In the genomic region with DNA sequence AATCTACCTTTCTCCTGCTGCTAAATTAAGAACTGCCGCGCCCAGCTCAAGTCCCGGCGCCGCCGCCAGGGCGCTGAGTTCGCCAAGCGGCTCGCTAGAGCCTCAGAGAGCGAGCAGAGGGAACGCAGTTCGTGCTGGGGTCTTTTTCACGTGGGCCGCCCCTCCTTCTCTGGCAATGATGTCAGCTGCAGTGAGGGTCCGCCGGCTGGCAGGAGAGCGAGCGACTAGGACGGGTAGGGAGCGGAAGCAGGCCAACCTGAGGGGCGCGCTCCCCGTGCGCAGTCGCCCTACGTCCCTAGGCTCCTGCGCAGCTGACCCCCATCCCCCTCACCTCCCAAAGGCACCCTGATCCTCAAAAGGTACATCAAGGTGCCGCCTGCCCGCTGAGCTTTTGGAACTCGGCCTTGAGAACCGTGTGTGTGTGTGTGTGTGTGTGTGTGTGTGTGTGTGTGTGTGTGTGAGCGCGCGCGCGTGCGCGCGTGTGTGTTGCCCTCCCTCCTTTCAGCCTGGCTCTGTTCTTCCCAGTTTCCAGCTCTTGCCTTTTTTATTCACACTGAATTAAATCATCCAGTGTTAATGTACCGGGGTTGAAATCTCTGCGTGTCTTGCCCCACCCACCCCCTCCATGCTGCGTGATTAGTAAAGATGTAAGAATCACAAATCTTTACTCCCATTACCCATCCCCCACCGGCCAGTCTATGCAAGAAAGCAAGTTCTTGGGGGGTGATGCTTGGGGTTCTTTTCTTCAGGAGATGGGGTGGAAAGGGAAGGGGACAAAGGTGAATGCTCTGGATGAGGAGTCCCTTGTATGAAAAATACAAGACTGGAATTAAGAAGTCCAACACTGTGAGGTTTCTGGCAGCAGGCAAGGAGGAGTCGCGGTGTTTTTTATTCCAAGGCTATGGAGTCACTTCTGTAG, we compare ENCODE assay signal across 8 mouse cellular contexts. TPM values are rescaled to one million over a fixed set of nuclear protein-coding genes. Genes with fewer than 3 reads are reported as not detected.
DNase-seq lines count a peak whose midpoint lies in the region; ATAC-seq and TF ChIP-seq lines count a peak whose summit lies in the region.

No protein-coding gene starts in this region.

- H3K9ac ChIP-seq in heart, embryonic 16.5 days (ENCODE audit: low read length), result peak overlapping the region; percentile 70
- H3K9ac ChIP-seq in neural tube, embryonic 15.5 days (replicated peaks), result peak overlapping the region; percentile 45

- no peaks in the 10 kb centered on the region for H3K4me1 ChIP-seq in heart, embryonic 16.5 days (ENCODE audit: control insufficient read depth, insufficient read depth, low read length)
- peaks cover 7% of the 10 kb centered on the region; the same call in 1 of the 2 replicates for H3K4me1 ChIP-seq in limb, embryonic 10.5 days
- H3K4me1 ChIP-seq in neural tube, embryonic 15.5 days, result 0 out of 2 replicates have a peak, but pooled peaks cover 6% of the 10 kb centered on the region

- H3K4me3 ChIP-seq in layer of hippocampus, adult 2 months, result peak overlapping the region; percentile 61
- peak overlapping the region; percentile 65 for H3K4me3 ChIP-seq in heart, embryonic 16.5 days (ENCODE audit: low read length)
- H3K4me3 ChIP-seq in limb, embryonic 10.5 days, result peak overlapping the region; percentile 52
- peak overlapping the region; percentile 53 for H3K4me3 ChIP-seq in neural tube, embryonic 15.5 days (replicated peaks)

- H3K36me3 ChIP-seq in heart, embryonic 16.5 days (ENCODE audit: control insufficient read depth, insufficient read depth), result no peaks in the 10 kb centered on the region
- H3K36me3 ChIP-seq in limb, embryonic 10.5 days, result no peaks in the 10 kb centered on the region
- no peaks in the 10 kb centered on the region for H3K36me3 ChIP-seq in neural tube, embryonic 15.5 days

- peak overlapping the region; percentile 75 for H3K4me2 ChIP-seq in heart, embryonic 16.5 days (ENCODE audit: low read depth, low read length)
- peak overlapping the region; percentile 79 for H3K4me2 ChIP-seq in neural tube, embryonic 15.5 days

- 5% methylated on average over 39 of the region's 46 CpGs for WGBS in heart, embryonic 16.5 days
- 9% methylated on average over 28 of the region's 46 CpGs for WGBS in limb, embryonic 10.5 days
- 5% methylated on average over 31 of the region's 46 CpGs for WGBS in neural tube, embryonic 15.5 days

- peak in 1 of 2 experiments; percentile 18 for DNase-seq in layer of hippocampus, adult 2 months (ENCODE audit: low spot score in 2 of 2)
- DNase-seq in layer of hippocampus, adult 9-11 months, result no peak
- peak; percentile 43 to 47 for DNase-seq in cerebellum, postnatal 36 days
- peak; percentile 68 for DNase-seq in limb, embryonic 10.5 days (ENCODE audit: low spot score)
- DNase-seq in spleen, postnatal 36 days (ENCODE audit: low spot score in 2 of 2), result no peak

- H3K27me3 ChIP-seq in heart, embryonic 16.5 days (ENCODE audit: control insufficient read depth, insufficient read depth, low read length), result 0 out of 2 replicates have a peak, but pooled peaks cover 5% of the 10 kb centered on the region
- H3K27me3 ChIP-seq in limb, embryonic 10.5 days (ENCODE audit: low read depth, poor library complexity, severe bottlenecking), result peaks cover 41% of the 10 kb centered on the region
- H3K27me3 ChIP-seq in neural tube, embryonic 15.5 days (replicated peaks), result no peaks in the 10 kb centered on the region

- TF ChIP-seq CTCF in layer of hippocampus, adult 2 months (conservative IDR thresholded peaks at IDR 0.05), result peak; percentile 59

- peak; percentile 49 for ATAC-seq in heart, embryonic 16.5 days (replicated peaks; ENCODE audit: extremely low read depth, insufficient read depth, low FRiP score)
- ATAC-seq in neural tube, embryonic 15.5 days (ENCODE audit: low FRiP score), result peak; percentile 77
- no peak for ATAC-seq in monocyte, adult 5-6 weeks (replicated peaks; ENCODE audit: insufficient number of reproducible peaks, low FRiP score, low TSS enrichment, poor library complexity, severe bottlenecking)

- peak overlapping the region; percentile 77 for H3K27ac ChIP-seq in layer of hippocampus, adult 2 months
- peak overlapping the region; percentile 39; the same call in 1 of the 2 replicates for H3K27ac ChIP-seq in heart, embryonic 16.5 days (ENCODE audit: low read length)
- H3K27ac ChIP-seq in limb, embryonic 10.5 days, result peak overlapping the region; percentile 62; the same call in 1 of the 2 replicates
- peak overlapping the region; percentile 75 for H3K27ac ChIP-seq in neural tube, embryonic 15.5 days (replicated peaks)

- no peaks in the 10 kb centered on the region for H3K9me3 ChIP-seq in heart, embryonic 16.5 days (replicated peaks; ENCODE audit: control insufficient read depth, low read length)
- no peaks in the 10 kb centered on the region for H3K9me3 ChIP-seq in limb, embryonic 10.5 days (replicated peaks)
- H3K9me3 ChIP-seq in neural tube, embryonic 15.5 days (replicated peaks), result no peaks in the 10 kb centered on the region

RNA-seq across cellular contexts. Expression of a gene that starts 3.0 kb away (rescaled TPM):
- 1 to 10 TPM; 6.1 to 7.4 TPM for total RNA-seq in layer of hippocampus, adult 2 months (2021)
- 1.8 and 2.1 TPM in 2 replicates for polyA plus RNA-seq in heart, embryonic 16.5 days (2015; fragmentation: Nextera tagmentation; extraction: Ambion mirVana)
- 2.8 and 3.5 TPM in 2 replicates for polyA plus RNA-seq in limb, embryonic 10.5 days (2016; fragmentation: Nextera tagmentation; extraction: Ambion mirVana)
- polyA plus RNA-seq in neural tube, embryonic 15.5 days (2015; fragmentation: Nextera tagmentation; extraction: Ambion mirVana), result 42.2 and 50.2 TPM in 2 replicates
- not detected in 3 replicates for total RNA-seq in monocyte, adult 5-6 weeks (2017)

RNA-seq across cellular contexts. Expression of a gene that starts 19.8 kb away (rescaled TPM):
- total RNA-seq in layer of hippocampus, adult 2 months (2021), result not detected
- not detected in 2 replicates for polyA plus RNA-seq in heart, embryonic 16.5 days (2015; fragmentation: Nextera tagmentation; extraction: Ambion mirVana)
- polyA plus RNA-seq in limb, embryonic 10.5 days (2016; fragmentation: Nextera tagmentation; extraction: Ambion mirVana), result not detected in 2 replicates
- polyA plus RNA-seq in neural tube, embryonic 15.5 days (2015; fragmentation: Nextera tagmentation; extraction: Ambion mirVana), result not detected in 2 replicates
- not detected in 3 replicates for total RNA-seq in monocyte, adult 5-6 weeks (2017)

Comparison
In these comparisons a context has a peak if more than half of its experiments do, and no peak if none do; other contexts are left out.
1. DNase-seq: peak in cerebellum, postnatal 36 days (2 of 2) and limb, embryonic 10.5 days (single experiment); none in layer of hippocampus, adult 9-11 months (single experiment) and spleen, postnatal 36 days (0 of 2).
2. Peak in every context shown above with its lines, with median percentiles within 50 percentile points of each other: H3K27ac ChIP-seq and H3K4me3 ChIP-seq.